In the genomic region with DNA sequence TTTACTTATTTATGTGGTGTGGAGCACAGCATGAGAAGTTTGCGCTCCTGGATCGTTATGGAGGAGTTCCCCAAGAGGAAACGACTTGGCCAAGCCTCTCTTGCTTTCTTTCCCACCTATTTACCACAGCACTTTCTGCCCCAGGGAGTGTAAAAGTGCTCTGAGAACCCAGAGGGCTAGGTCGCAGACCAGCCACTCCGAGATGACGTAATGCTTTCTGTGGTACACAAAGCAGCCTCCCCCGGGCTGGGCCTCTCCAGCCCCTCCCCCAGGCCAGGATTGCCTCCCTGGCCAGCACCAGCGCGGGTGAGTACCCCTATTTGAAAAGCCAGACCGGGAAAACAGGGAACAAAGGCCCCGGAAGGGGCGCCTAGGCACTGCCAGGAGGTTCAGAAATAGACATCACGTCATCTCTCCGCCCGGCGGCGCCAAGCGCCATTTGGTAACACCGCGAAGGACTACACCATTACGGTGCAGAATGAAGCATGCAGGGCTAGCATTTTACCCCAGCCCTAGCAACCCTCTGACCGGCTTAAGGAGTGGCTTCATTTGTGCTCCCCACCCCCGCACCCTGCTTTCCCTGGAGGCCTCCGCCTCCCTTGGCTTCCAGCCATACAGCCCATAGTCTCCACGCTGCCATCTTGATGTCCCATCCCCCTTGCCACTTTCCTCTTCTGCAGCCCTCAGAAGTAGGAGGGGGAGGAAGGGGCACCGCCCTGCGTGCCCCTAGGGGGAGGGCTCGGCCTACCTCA, we compare ENCODE assay signal across 8 mouse cellular contexts. TPM values are rescaled to one million over a fixed set of nuclear protein-coding genes. Genes with fewer than 3 reads are reported as not detected.
A peak's percentile ranks its signal among the peaks of the same experiment; 100 is the strongest.
DNase-seq lines count a peak whose midpoint lies in the region; ATAC-seq and TF ChIP-seq lines count a peak whose summit lies in the region.
"Not testable (repeated sequence)": the region's sequence is repeated elsewhere in the genome, so short reads cannot be mapped to it uniquely, and the experiment has no call there.

No protein-coding gene starts in this region.

- TF ChIP-seq POLR2A in thymus, adult 2 months (IDR thresholded peaks at IDR 0.05; ENCODE audit: control insufficient read depth, extremely low read depth, insufficient read depth, low read length, poor library complexity): not testable (repeated sequence)

- DNase-seq in embryo, embryonic 10 days (ENCODE audit: low spot score): peak; percentile 77
- peak; percentile 8 to 24 for DNase-seq in gastrocnemius, adult 8-10 months (ENCODE audit: low spot score in 2 of 2)
- DNase-seq in hindbrain, postnatal 0 days (ENCODE audit: low spot score): peak; percentile 81
- peak; percentile 79 for DNase-seq in left cerebral cortex, adult 11 months (ENCODE audit: low spot score)
- peak; percentile 59 for DNase-seq in lung, postnatal 0 days (ENCODE audit: low spot score)
- DNase-seq in thymus, adult 2 months: peak; percentile 34

- H3K4me2 ChIP-seq in hindbrain, postnatal 0 days (ENCODE audit: low read depth, low read length): peak overlapping the region; percentile 51
- H3K4me2 ChIP-seq in lung, postnatal 0 days (replicated peaks; ENCODE audit: low read depth, low read length): peak overlapping the region; percentile 42
- peak overlapping the region; percentile 52 for H3K4me2 ChIP-seq in neural tube, embryonic 15.5 days

- H3K4me1 ChIP-seq in hindbrain, postnatal 0 days (ENCODE audit: insufficient read depth, low read length); lung, postnatal 0 days (ENCODE audit: insufficient read depth, low read depth, low read length); neural tube, embryonic 15.5 days; thymus, adult 2 months (replicated peaks; ENCODE audit: control insufficient read depth, insufficient read depth, low read length): not testable (repeated sequence)

- WGBS in hindbrain, postnatal 0 days: 1% methylated on average over 19 of the region's 28 CpGs
- 6% methylated on average over 13 of the region's 28 CpGs for WGBS in lung, postnatal 0 days
- WGBS in neural tube, embryonic 15.5 days: 3% methylated on average over 16 of the region's 28 CpGs
- WGBS in thymus, adult 2 months: 8% methylated on average over 21 of the region's 28 CpGs

- TF ChIP-seq CTCF in hindbrain, postnatal 0 days (IDR thresholded peaks at IDR 0.05; ENCODE audit: low read depth); lung, postnatal 0 days (IDR thresholded peaks at IDR 0.05); thymus, adult 2 months (IDR thresholded peaks at IDR 0.05; ENCODE audit: borderline replicate concordance, control insufficient read depth, extremely low read depth, insufficient read depth, low read length, poor library complexity): not testable (repeated sequence)

- TF ChIP-seq EP300 in lung, postnatal 0 days (IDR thresholded peaks at IDR 0.05): not testable (repeated sequence)

- H3K9ac ChIP-seq in hindbrain, postnatal 0 days (replicated peaks; ENCODE audit: low read length): peak overlapping the region; percentile 43
- H3K9ac ChIP-seq in lung, postnatal 0 days (replicated peaks; ENCODE audit: low read depth): not testable (repeated sequence)
- peak overlapping the region; percentile 61 for H3K9ac ChIP-seq in neural tube, embryonic 15.5 days (replicated peaks)

- H3K9me3 ChIP-seq in hindbrain, postnatal 0 days (ENCODE audit: low read length); lung, postnatal 0 days (ENCODE audit: low read length); neural tube, embryonic 15.5 days (replicated peaks): not testable (repeated sequence)

- H3K4me3 ChIP-seq in hindbrain, postnatal 0 days (ENCODE audit: low read length): peak overlapping the region; percentile 40
- H3K4me3 ChIP-seq in lung, postnatal 0 days (ENCODE audit: low read depth, low read length): peak overlapping the region; percentile 20; the same call in 1 of the 2 replicates
- peak overlapping the region; percentile 53 for H3K4me3 ChIP-seq in neural tube, embryonic 15.5 days (replicated peaks)
- peak overlapping the region; percentile 38 for H3K4me3 ChIP-seq in thymus, adult 2 months (ENCODE audit: control insufficient read depth, insufficient read depth, low read length)

- H3K36me3 ChIP-seq in hindbrain, postnatal 0 days (ENCODE audit: insufficient read depth, low read length); lung, postnatal 0 days (ENCODE audit: insufficient read depth, low read length); neural tube, embryonic 15.5 days; thymus, adult 2 months (ENCODE audit: control insufficient read depth, insufficient read depth, low read length): not testable (repeated sequence)

- not testable (repeated sequence) for H3K27me3 ChIP-seq in hindbrain, postnatal 0 days (ENCODE audit: insufficient read depth, low read length); lung, postnatal 0 days (replicated peaks; ENCODE audit: insufficient read depth, low read length); neural tube, embryonic 15.5 days (replicated peaks); thymus, adult 2 months (ENCODE audit: control insufficient read depth, insufficient read depth, low read length)

- H3K27ac ChIP-seq in hindbrain, postnatal 0 days: peak overlapping the region; percentile 89
- H3K27ac ChIP-seq in lung, postnatal 0 days (ENCODE audit: low read length): not testable (repeated sequence)
- peak overlapping the region; percentile 89 for H3K27ac ChIP-seq in neural tube, embryonic 15.5 days (replicated peaks)
- peak overlapping the region; percentile 59; the same call in 1 of the 2 replicates for H3K27ac ChIP-seq in thymus, adult 2 months (ENCODE audit: control insufficient read depth, insufficient read depth, low read length)

- ATAC-seq in activated CD4-positive, CD25-positive, alpha-beta regulatory T cell, adult 4 months: peak; percentile 53
- peak; percentile 85 for ATAC-seq in hindbrain, postnatal 0 days
- peak; percentile 79 for ATAC-seq in lung, postnatal 0 days
- peak; percentile 71 for ATAC-seq in neural tube, embryonic 15.5 days (ENCODE audit: low FRiP score)

RNA-seq across cellular contexts. Expression of a gene that starts 3.6 kb away (rescaled TPM):
- 100 to 1,000 TPM in 1 of 2 experiments, 10 to 100 TPM in 1; 95.9 to 102 TPM for polyA plus RNA-seq in activated CD4-positive, CD25-positive, alpha-beta regulatory T cell, adult 4 months (2017; shearing (Covaris generic))
- total RNA-seq in gastrocnemius, adult 8-10 months (2022): 1 to 10 TPM; 4.0 to 6.3 (median 4.6) TPM
- total RNA-seq in hindbrain, postnatal 0 days (2014; rRNA removed): 201 and 216 TPM in 2 replicates
- polyA plus RNA-seq in hindbrain, postnatal 0 days (2015; fragmentation: Nextera tagmentation; extraction: Ambion mirVana): 265 and 273 TPM in 2 replicates
- polyA plus RNA-seq in lung, postnatal 0 days (2015; fragmentation: Nextera tagmentation; extraction: Ambion mirVana): 4.9 and 5.6 TPM in 2 replicates
- polyA plus RNA-seq in neural tube, embryonic 15.5 days (2015; fragmentation: Nextera tagmentation; extraction: Ambion mirVana): 207 and 237 TPM in 2 replicates
- polyA plus RNA-seq in thymus, adult 2 months (2012; rRNA removed): 3.2 and 3.5 TPM in 2 replicates

RNA-seq across cellular contexts. Expression of a gene that starts 54.7 kb away (rescaled TPM):
- 10 to 100 TPM; 36.5 to 43.2 TPM for polyA plus RNA-seq in activated CD4-positive, CD25-positive, alpha-beta regulatory T cell, adult 4 months (2017; shearing (Covaris generic))
- 10 to 100 TPM; 18.4 to 27.6 (median 20.6) TPM for total RNA-seq in gastrocnemius, adult 8-10 months (2022)
- 55.6 and 76.7 TPM in 2 replicates for total RNA-seq in hindbrain, postnatal 0 days (2014; rRNA removed)
- 68.7 and 69.3 TPM in 2 replicates for polyA plus RNA-seq in hindbrain, postnatal 0 days (2015; fragmentation: Nextera tagmentation; extraction: Ambion mirVana)
- 88.6 and 98.4 TPM in 2 replicates for polyA plus RNA-seq in lung, postnatal 0 days (2015; fragmentation: Nextera tagmentation; extraction: Ambion mirVana)
- 58.7 and 67.5 TPM in 2 replicates for polyA plus RNA-seq in neural tube, embryonic 15.5 days (2015; fragmentation: Nextera tagmentation; extraction: Ambion mirVana)
- polyA plus RNA-seq in thymus, adult 2 months (2012; rRNA removed): 35.4 and 44.5 TPM in 2 replicates

Comparison
In these comparisons a context has a peak if more than half of its experiments do, and no peak if none do; other contexts are left out.
1. DNase-seq: peak in every context shown above with its lines; median percentile 81 in hindbrain, postnatal 0 days; 79 in left cerebral cortex, adult 11 months; 77 in embryo, embryonic 10 days; 59 in lung, postnatal 0 days; 34 in thymus, adult 2 months; 16 in gastrocnemius, adult 8-10 months.
2. RNA of a gene that starts 3.6 kb away (polyA plus RNA-seq): 265 to 273 TPM in hindbrain, postnatal 0 days, 207 to 237 TPM in neural tube, embryonic 15.5 days and 95.9 to 102 TPM in activated CD4-positive, CD25-positive, alpha-beta regulatory T cell, adult 4 months; 4.9 to 5.6 TPM in lung, postnatal 0 days and 3.2 to 3.5 TPM in thymus, adult 2 months; every median in the first group is over 10 times any median in the second.
3. Peak in every context shown above with its lines, with median percentiles within 50 percentile points of each other: ATAC-seq, H3K4me2 ChIP-seq and H3K4me3 ChIP-seq.